Mouse (Mus musculus) G1E (cell line): ENCODE results near the gene Smim15. TPM values are rescaled to one million over a fixed set of nuclear protein-coding genes. Genes with fewer than 3 reads are reported as not detected.

Experiments used
- ATAC-seq: 2 replicates; pipeline ENCODE4 v1.8.0; 2016; ENCODE audit warnings: mild to moderate bottlenecking; ENCODE audit not compliant: insufficient number of reproducible peaks, poor library complexity, low FRiP score, severe bottlenecking; ENCODE audit errors: extremely low read depth
- DNase-seq: peaks from one replicate; pipeline ENCODE4 v3.0.0; 2012; ENCODE audit warnings: low spot score
- H3K27me3 ChIP-seq: 2 replicates; pipeline ENCODE4 v1.6.1; 2012; ENCODE audit warnings: mild to moderate bottlenecking, low read length, inconsistent platforms; ENCODE audit not compliant: insufficient read depth
- H3K36me3 ChIP-seq: replicated peaks from 2 replicates; pipeline ENCODE3; 2012; ENCODE audit warnings: mild to moderate bottlenecking, inconsistent platforms
- H3K4me1 ChIP-seq: 2 replicates; pipeline ENCODE4 v1.6.1; 2012; ENCODE audit warnings: low read depth, low read length, inconsistent platforms, mixed read lengths; ENCODE audit not compliant: insufficient read depth
- H3K4me3 ChIP-seq: 2 replicates; pipeline ENCODE4 v1.5.1; 2012; ENCODE audit warnings: low read depth, mild to moderate bottlenecking, inconsistent platforms, low read length, moderate library complexity, mixed read lengths
- H3K9me3 ChIP-seq: replicated peaks from 2 replicates; pipeline ENCODE4 v1.6.1; 2012; ENCODE audit warnings: inconsistent platforms
- CTCF ChIP-seq: IDR thresholded peaks from 2 replicates; pipeline ENCODE4 v1.5.1; 2012; ENCODE audit warnings: low read depth, low read length, inconsistent platforms, mixed read lengths
- GATA1 ChIP-seq: IDR thresholded peaks from 2 replicates; pipeline ENCODE4 v1.6.1; 2012; ENCODE audit warnings: borderline replicate concordance, low read length, inconsistent platforms, mixed read lengths
- GATA2 ChIP-seq: IDR thresholded peaks from 2 replicates; pipeline ENCODE4 v1.6.1; 2012; ENCODE audit warnings: low read depth, low read length, inconsistent platforms, borderline replicate concordance
- POLR2AphosphoS5 ChIP-seq: IDR thresholded peaks from 2 replicates; pipeline ENCODE4 v1.6.1; 2012; ENCODE audit warnings: low read depth, low read length, inconsistent platforms; ENCODE audit not compliant: insufficient replicate concordance
- TAL1 ChIP-seq: conservative IDR thresholded peaks from 2 replicates; pipeline ENCODE4 v1.6.1; 2012; ENCODE audit warnings: low read depth, low read length, inconsistent platforms, mixed read lengths
- polyA plus RNA-seq: library from polyadenylated mRNA; stranded (reverse); fragments of >175 nt; gene quantifications from 2 replicates; pipeline ENCODE4 v1.2.3, GENCODE M21; 2012
- total RNA-seq, 2 experiments: library from RNA; stranded (forward) in 1 of 2; stranded (reverse) in 1 of 2; fragments of 200-1000 nt in 1 of 2; fragments of >200 nt in 1 of 2; fragmentation: Nextera tagmentation in 1 of 2; gene quantifications; 2 replicates each; pipeline ENCODE4 v1.2.3; 2014 to 2017

The Smim15 gene
- total and polyA plus RNA-seq, 3 experiments: 8.3 to 191 (median 82.9) TPM

- DNase-seq (no peak), ATAC-seq (no peak)
- Histone ChIP-seq H3K4me1 (no peaks in the 10 kb centered on the region; the same call in 1 of the 2 replicates), H3K36me3 (no peaks in the 10 kb centered on the region), H3K27me3 (peaks cover 5% of the 10 kb centered on the region; the same call in 1 of the 2 replicates), H3K9me3 (no peaks in the 10 kb centered on the region), H3K4me3 (no peak overlapping the region)
- TF ChIP-seq TAL1: no peak
Observed at GRCm38 (mm10) chr13:108015166-108015565, 29.1 kb upstream of the Smim15 start.

- peaks cover 5% of the 10 kb centered on the region; the same call in 1 of the 2 replicates for H3K27me3 ChIP-seq
- no peak overlapping the region for H3K4me3 ChIP-seq
- ATAC-seq: no peak
- H3K36me3 ChIP-seq: no peaks in the 10 kb centered on the region
- no peaks in the 10 kb centered on the region for H3K9me3 ChIP-seq
- TF ChIP-seq GATA1 (no peak), POLR2AphosphoS5 (no peak), GATA2 (no peak), CTCF (no peak), TAL1 (no peak)
- no peak for DNase-seq
- H3K4me1 ChIP-seq: no peaks in the 10 kb centered on the region; the same call in 1 of the 2 replicates
Observed at GRCm38 (mm10) chr13:108017349-108017748, 26.9 kb upstream of the Smim15 start.

GRCm38 (mm10) chr13:108025802-108026201 is 18.4 kb upstream of the Smim15 start:
- DNase-seq (no peak), ATAC-seq (no peak)
- H3K9me3 ChIP-seq: no peaks in the 10 kb centered on the region
- H3K36me3 ChIP-seq: no peaks in the 10 kb centered on the region
- no peaks in the 10 kb centered on the region for H3K4me1 ChIP-seq
- H3K4me3 ChIP-seq: no peak overlapping the region
- TF ChIP-seq TAL1 (no peak), POLR2AphosphoS5 (no peak), CTCF (no peak), GATA2 (no peak), GATA1 (no peak)
- H3K27me3 ChIP-seq: peaks cover 8% of the 10 kb centered on the region; the same call in 1 of the 2 replicates

GRCm38 (mm10) chr13:108032789-108033188 is 11.5 kb upstream of the Smim15 start:
- ATAC-seq: no peak
- Histone ChIP-seq H3K27me3 (peaks cover 3% of the 10 kb centered on the region; the same call in 1 of the 2 replicates), H3K9me3 (no peaks in the 10 kb centered on the region), H3K36me3 (no peaks in the 10 kb centered on the region), H3K4me1 (no peaks in the 10 kb centered on the region; the same call in 1 of the 2 replicates), H3K4me3 (no peak overlapping the region)
- TF ChIP-seq GATA1: no peak
- no peak for TF ChIP-seq TAL1
- TF ChIP-seq GATA2: no peak
- no peak for TF ChIP-seq CTCF
- TF ChIP-seq POLR2AphosphoS5: no peak
- DNase-seq: no peak

- no peaks in the 10 kb centered on the region for H3K27me3 ChIP-seq
- peaks cover 10% of the 10 kb centered on the region for H3K36me3 ChIP-seq
- ATAC-seq (no peak), DNase-seq (no peak)
- no peak overlapping the region for H3K4me3 ChIP-seq
- TF ChIP-seq TAL1: no peak
- TF ChIP-seq CTCF: no peak
- no peak for TF ChIP-seq GATA2
- TF ChIP-seq POLR2AphosphoS5: no peak
- no peak for TF ChIP-seq GATA1
- no peaks in the 10 kb centered on the region for H3K9me3 ChIP-seq
- H3K4me1 ChIP-seq: peaks cover 36% of the 10 kb centered on the region
Observed at GRCm38 (mm10) chr13:108039375-108039774, 4.9 kb upstream of the Smim15 start.

- TF ChIP-seq GATA1: no peak
- no peak for TF ChIP-seq TAL1
- no peak for TF ChIP-seq GATA2
- no peak for TF ChIP-seq POLR2AphosphoS5
- TF ChIP-seq CTCF: no peak
- Histone ChIP-seq H3K36me3 (peaks cover 10% of the 10 kb centered on the region), H3K4me3 (no peak overlapping the region), H3K9me3 (no peaks in the 10 kb centered on the region), H3K27me3 (no peaks in the 10 kb centered on the region), H3K4me1 (peaks cover 36% of the 10 kb centered on the region)
- no peak for ATAC-seq
- no peak for DNase-seq
Observed at GRCm38 (mm10) chr13:108039902-108040301, 4.3 kb upstream of the Smim15 start.

- H3K4me1 ChIP-seq: peaks cover 36% of the 10 kb centered on the region
- H3K27me3 ChIP-seq: no peaks in the 10 kb centered on the region
- no peak for ATAC-seq
- no peaks in the 10 kb centered on the region for H3K9me3 ChIP-seq
- H3K36me3 ChIP-seq: peaks cover 10% of the 10 kb centered on the region
- no peak for TF ChIP-seq GATA2
- no peak for TF ChIP-seq TAL1
- TF ChIP-seq POLR2AphosphoS5: no peak
- no peak for TF ChIP-seq GATA1
- no peak for TF ChIP-seq CTCF
- no peak overlapping the region for H3K4me3 ChIP-seq
- no peak for DNase-seq
Observed at GRCm38 (mm10) chr13:108040451-108040850, 3.8 kb upstream of the Smim15 start.
